In the genomic region with DNA sequence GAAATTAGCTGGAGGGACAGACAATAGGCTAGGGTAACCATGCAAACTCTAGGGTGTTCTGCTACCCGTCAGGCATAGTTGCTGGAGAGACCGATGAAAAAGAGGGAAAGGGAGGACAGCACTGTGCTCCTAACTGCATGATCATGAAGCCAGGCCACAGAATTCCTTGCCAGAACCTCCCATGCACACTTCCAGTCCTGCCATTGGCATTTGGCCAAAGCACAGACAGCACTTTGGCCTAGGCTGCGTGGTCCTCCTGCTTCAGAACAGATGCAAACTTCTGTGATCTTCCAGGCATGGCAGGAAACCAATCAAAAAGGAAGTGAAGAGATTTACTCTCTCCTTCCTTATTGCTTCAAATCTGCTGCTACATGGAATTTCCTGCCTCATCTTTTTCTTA, we compare ENCODE assay signal across 15 mouse cellular contexts. TPM values are rescaled to one million over a fixed set of nuclear protein-coding genes. Genes with fewer than 3 reads are reported as not detected.
A peak's percentile ranks its signal among the peaks of the same experiment; 100 is the strongest.
DNase-seq lines count a peak whose midpoint lies in the region; ATAC-seq and TF ChIP-seq lines count a peak whose summit lies in the region.
"Had no signal": no experiment of that assay in that cellular context is flagged by ENCODE, and none has a peak within 500 bp of the region (broad histone marks: within the 10 kb centered on the region; RNA-seq: fewer than 3 reads in every experiment).

No protein-coding gene starts in this region.

- H3K27me3 ChIP-seq in lung, embryonic 14.5 days (ENCODE audit: insufficient read depth, low read length): no peaks in the 10 kb centered on the region
- no peaks in the 10 kb centered on the region for H3K27me3 ChIP-seq in heart, embryonic 11.5 days (ENCODE audit: control insufficient read depth, insufficient read depth, low read length)
- H3K27me3 ChIP-seq: embryonic facial prominence, embryonic 15.5 days; hindbrain, embryonic 15.5 days had no signal

- ATAC-seq in lung, embryonic 14.5 days (ENCODE audit: insufficient read depth): no peak; the same call in 1 of the 2 replicates
- ATAC-seq in heart, embryonic 11.5 days (replicated peaks; ENCODE audit: insufficient number of reproducible peaks, low FRiP score, low TSS enrichment): 0 out of 2 replicates have a peak, but pooled peaks have one; percentile 42

- no peak overlapping the region for H3K4me3 ChIP-seq in lung, embryonic 14.5 days (ENCODE audit: low read depth, low read length)
- H3K4me3 ChIP-seq in heart, embryonic 11.5 days (ENCODE audit: low read depth, low read length): no peak overlapping the region
- H3K4me3 ChIP-seq: embryonic facial prominence, embryonic 15.5 days; hindbrain, embryonic 15.5 days had no signal

- no peak overlapping the region for H3K27ac ChIP-seq in lung, embryonic 14.5 days (ENCODE audit: low read depth)
- H3K27ac ChIP-seq in heart, embryonic 11.5 days (ENCODE audit: low read depth, low read length): no peak overlapping the region
- H3K27ac ChIP-seq: embryonic facial prominence, embryonic 15.5 days; hindbrain, embryonic 15.5 days had no signal

- H3K36me3 ChIP-seq in lung, embryonic 14.5 days (ENCODE audit: insufficient read depth): no peaks in the 10 kb centered on the region
- no peaks in the 10 kb centered on the region for H3K36me3 ChIP-seq in heart, embryonic 11.5 days (ENCODE audit: control insufficient read depth, insufficient read depth, low read length)
- H3K36me3 ChIP-seq: embryonic facial prominence, embryonic 15.5 days; hindbrain, embryonic 15.5 days had no signal

- H3K9ac ChIP-seq in lung, embryonic 14.5 days: no peak overlapping the region
- no peak overlapping the region for H3K9ac ChIP-seq in heart, embryonic 11.5 days (ENCODE audit: low read depth, low read length)
- H3K9ac ChIP-seq: embryonic facial prominence, embryonic 15.5 days; hindbrain, embryonic 15.5 days had no signal

- no peak for TF ChIP-seq CTCF in lung, embryonic 14.5 days (IDR thresholded peaks at IDR 0.05; ENCODE audit: low read depth)

- no peaks in the 10 kb centered on the region for H3K4me1 ChIP-seq in lung, embryonic 14.5 days (ENCODE audit: insufficient read depth)
- H3K4me1 ChIP-seq in heart, embryonic 11.5 days (ENCODE audit: control insufficient read depth, insufficient read depth, low read length): no peaks in the 10 kb centered on the region
- H3K4me1 ChIP-seq: embryonic facial prominence, embryonic 15.5 days; hindbrain, embryonic 15.5 days had no signal

- WGBS in lung, embryonic 14.5 days: 46% methylated on average over 3 of the region's 3 CpGs
- 62% methylated on average over 3 of the region's 3 CpGs for WGBS in heart, embryonic 11.5 days (ENCODE audit: insufficient replicate concordance)

- H3K4me2 ChIP-seq in lung, embryonic 14.5 days: no peak overlapping the region
- H3K4me2 ChIP-seq in heart, embryonic 11.5 days: no peak overlapping the region
- H3K4me2 ChIP-seq: embryonic facial prominence, embryonic 15.5 days; hindbrain, embryonic 15.5 days had no signal

- H3K9me3 ChIP-seq in lung, embryonic 14.5 days (ENCODE audit: low read depth, low read length): no peaks in the 10 kb centered on the region
- no peaks in the 10 kb centered on the region for H3K9me3 ChIP-seq in heart, embryonic 11.5 days (replicated peaks; ENCODE audit: control insufficient read depth, low read length)
- H3K9me3 ChIP-seq: embryonic facial prominence, embryonic 15.5 days; hindbrain, embryonic 15.5 days had no signal

- DNase-seq in cerebellum, postnatal 14 days: peak; percentile 46 to 55
- no peak for DNase-seq in cerebellum, adult 9-11 months
- DNase-seq in lung, embryonic 14.5 days: peak; percentile 55
- DNase-seq in lung, postnatal 25 days (ENCODE audit: low spot score): no peak
- peak; percentile 4 to 43 for DNase-seq in kidney, postnatal 36 days
- no peak for DNase-seq in thymus, postnatal 36 days
- no peak for DNase-seq in c-Kit-positive CD71-positive TER-119-positive erythroid progenitor cells, embryonic 14.5 days (ENCODE audit: low spot score)
- DNase-seq: adrenal gland, adult 2 months; cerebellum, adult 18-20 months; thymus, postnatal 4 days had no signal

RNA-seq across cellular contexts. Expression of a gene that starts 2.0 kb away (rescaled TPM):
- not detected in 2 replicates for polyA plus RNA-seq in lung, embryonic 14.5 days (2014; fragmentation: Nextera tagmentation; extraction: Ambion mirVana)
- polyA plus RNA-seq in heart, embryonic 11.5 days (2014; fragmentation: Nextera tagmentation; extraction: Ambion mirVana): not detected in 2 replicates
- polyA plus RNA-seq: adrenal gland, adult 2 months; hindbrain, embryonic 15.5 days; neural tube, embryonic 11.5 days; spleen, adult 2 months had no signal

RNA-seq across cellular contexts. Expression of a gene that starts 2.2 kb away (rescaled TPM):
- not detected in 2 replicates for polyA plus RNA-seq in lung, embryonic 14.5 days (2014; fragmentation: Nextera tagmentation; extraction: Ambion mirVana)
- not detected in 2 replicates for polyA plus RNA-seq in heart, embryonic 11.5 days (2014; fragmentation: Nextera tagmentation; extraction: Ambion mirVana)
- polyA plus RNA-seq: adrenal gland, adult 2 months; embryonic facial prominence, embryonic 15.5 days; hindbrain, embryonic 15.5 days; neural tube, embryonic 11.5 days; spleen, adult 2 months had no signal

RNA-seq across cellular contexts. Expression of a gene that starts 21.8 kb away (rescaled TPM):
- not detected in 2 replicates for polyA plus RNA-seq in lung, embryonic 14.5 days (2014; fragmentation: Nextera tagmentation; extraction: Ambion mirVana)
- not detected in 2 replicates for polyA plus RNA-seq in heart, embryonic 11.5 days (2014; fragmentation: Nextera tagmentation; extraction: Ambion mirVana)
- polyA plus RNA-seq: adrenal gland, adult 2 months; embryonic facial prominence, embryonic 15.5 days; hindbrain, embryonic 15.5 days; neural tube, embryonic 11.5 days; spleen, adult 2 months had no signal

RNA-seq across cellular contexts. Expression of a gene that starts 37.1 kb away (rescaled TPM):
- not detected in 2 replicates for polyA plus RNA-seq in lung, embryonic 14.5 days (2014; fragmentation: Nextera tagmentation; extraction: Ambion mirVana)
- not detected in 2 replicates for polyA plus RNA-seq in heart, embryonic 11.5 days (2014; fragmentation: Nextera tagmentation; extraction: Ambion mirVana)
- polyA plus RNA-seq: adrenal gland, adult 2 months; embryonic facial prominence, embryonic 15.5 days; hindbrain, embryonic 15.5 days; neural tube, embryonic 11.5 days; spleen, adult 2 months had no signal

RNA-seq across cellular contexts. Expression of a gene that starts 42.0 kb away (rescaled TPM):
- polyA plus RNA-seq in lung, embryonic 14.5 days (2014; fragmentation: Nextera tagmentation; extraction: Ambion mirVana): not detected in 2 replicates
- not detected in 2 replicates for polyA plus RNA-seq in heart, embryonic 11.5 days (2014; fragmentation: Nextera tagmentation; extraction: Ambion mirVana)
- polyA plus RNA-seq: adrenal gland, adult 2 months; hindbrain, embryonic 15.5 days; neural tube, embryonic 11.5 days; spleen, adult 2 months had no signal

Comparison
In these comparisons a context has a peak if more than half of its experiments do, and no peak if none do; other contexts are left out.
1. DNase-seq: peak in cerebellum, postnatal 14 days (2 of 2), lung, embryonic 14.5 days (single experiment) and kidney, postnatal 36 days (2 of 2); none in cerebellum, adult 9-11 months (single experiment), lung, postnatal 25 days (single experiment), thymus, postnatal 36 days (0 of 2) and c-Kit-positive CD71-positive TER-119-positive erythroid progenitor cells, embryonic 14.5 days (single experiment).